Mouse (Mus musculus): ENCODE measurements around the gene Gm11099. TPM values are rescaled to one million over a fixed set of nuclear protein-coding genes. Genes with fewer than 3 reads are reported as not detected.

Gene Gm11099
- polyA plus RNA-seq (2015; fragmentation: Nextera tagmentation; extraction: Ambion mirVana) = not detected in 2 replicates

DNA sequence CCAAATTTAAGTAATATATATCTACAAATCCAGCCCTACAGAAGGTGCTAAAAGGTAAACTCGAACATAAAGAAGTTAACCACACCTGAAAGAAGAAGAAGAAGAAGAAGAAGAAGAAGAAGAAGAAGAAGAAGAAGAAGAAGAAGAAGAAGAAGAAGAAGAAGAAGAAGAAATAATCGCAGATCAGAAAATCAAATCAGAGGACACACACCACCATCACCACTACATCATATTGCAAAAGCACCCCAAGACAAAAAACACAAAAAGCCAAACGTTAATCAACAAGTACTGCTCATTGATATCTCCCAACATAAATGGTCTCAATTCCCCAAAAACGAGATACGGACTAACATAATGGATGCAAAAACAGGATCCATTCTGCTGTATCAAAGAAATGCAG lies at the start of gene Gm11099:
Gene Gm11099 (plus strand): TSS at position 301 of the 400 bp plus-strand sequence.

All from neural tube, postnatal 0 days (tissue).